Mouse (Mus musculus): ENCODE measurements around the gene Cacna1c. TPM values are rescaled to one million over a fixed set of nuclear protein-coding genes. Genes with fewer than 3 reads are reported as not detected.
"Not testable (repeated sequence)": the region's sequence is repeated elsewhere in the genome, so short reads cannot be mapped to it uniquely, and the experiment has no call there.

The Cacna1c gene
- polyA plus RNA-seq, 2 experiments: 8.9 to 29.0 TPM

- no peak for TF ChIP-seq POLR2A (IDR thresholded peaks at IDR 0.05; ENCODE audit: borderline replicate concordance, extremely low read depth, insufficient read depth, insufficient read length)
- ATAC-seq (ENCODE audit: low FRiP score, low read depth) (no peak), DNase-seq (ENCODE audit: low spot score) (no peak)
- no peak overlapping the region for H3K9ac ChIP-seq (ENCODE audit: low read depth, low read length, severe bottlenecking)
- H3K4me1 ChIP-seq (ENCODE audit: control insufficient read depth, insufficient read depth, low read length): no peaks in the 10 kb centered on the region
- H3K36me3 ChIP-seq (ENCODE audit: control insufficient read depth, insufficient read depth, low read length): peaks cover 33% of the 10 kb centered on the region
- H3K27me3 ChIP-seq (ENCODE audit: control insufficient read depth, insufficient read depth, low read length): no peaks in the 10 kb centered on the region
- no peak overlapping the region for H3K4me3 ChIP-seq (replicated peaks; ENCODE audit: low read length)
- WGBS: 90% methylated on average over 5 of the region's 5 CpGs
- no peaks in the 10 kb centered on the region for H3K9me3 ChIP-seq (ENCODE audit: control insufficient read depth, low read length)
- no peak overlapping the region for H3K4me2 ChIP-seq (replicated peaks; ENCODE audit: low read depth, low read length, severe bottlenecking)
- no peak overlapping the region for H3K27ac ChIP-seq (replicated peaks; ENCODE audit: low read depth, low read length)
Measured at GRCm38 (mm10) chr6:119213375-119213774, 17.2 kb upstream of the Cacna1c start.

GRCm38 (mm10) chr6:119206006-119206405 lies 9.8 kb upstream of the Cacna1c start:
- not testable (repeated sequence) for H3K9me3 ChIP-seq (ENCODE audit: control insufficient read depth, low read length); H3K27me3 ChIP-seq (ENCODE audit: control insufficient read depth, insufficient read depth, low read length); H3K4me1 ChIP-seq (ENCODE audit: control insufficient read depth, insufficient read depth, low read length); ATAC-seq (ENCODE audit: low FRiP score, low read depth); DNase-seq (ENCODE audit: low spot score); H3K4me3 ChIP-seq (replicated peaks; ENCODE audit: low read length); H3K27ac ChIP-seq (replicated peaks; ENCODE audit: low read depth, low read length); H3K9ac ChIP-seq (ENCODE audit: low read depth, low read length, severe bottlenecking); H3K4me2 ChIP-seq (replicated peaks; ENCODE audit: low read depth, low read length, severe bottlenecking)
- 87% methylated on average over 7 of the region's 7 CpGs for WGBS
- peaks cover 12% of the 10 kb centered on the region for H3K36me3 ChIP-seq (ENCODE audit: control insufficient read depth, insufficient read depth, low read length)

- TF ChIP-seq POLR2A (IDR thresholded peaks at IDR 0.05; ENCODE audit: borderline replicate concordance, extremely low read depth, insufficient read depth, insufficient read length): no peak
- Histone ChIP-seq H3K4me3 (replicated peaks; ENCODE audit: low read length) (no peak overlapping the region), H3K9ac (ENCODE audit: low read depth, low read length, severe bottlenecking) (no peak overlapping the region), H3K4me2 (replicated peaks; ENCODE audit: low read depth, low read length, severe bottlenecking) (no peak overlapping the region), H3K36me3 (ENCODE audit: control insufficient read depth, insufficient read depth, low read length) (peaks cover 16% of the 10 kb centered on the region), H3K27ac (replicated peaks; ENCODE audit: low read depth, low read length) (no peak overlapping the region), H3K4me1 (ENCODE audit: control insufficient read depth, insufficient read depth, low read length) (no peaks in the 10 kb centered on the region), H3K27me3 (ENCODE audit: control insufficient read depth, insufficient read depth, low read length) (no peaks in the 10 kb centered on the region), H3K9me3 (ENCODE audit: control insufficient read depth, low read length) (no peaks in the 10 kb centered on the region)
- ATAC-seq (ENCODE audit: low FRiP score, low read depth) (no peak), DNase-seq (ENCODE audit: low spot score) (no peak)
- WGBS: 75% methylated on average over 3 of the region's 3 CpGs
Measured at GRCm38 (mm10) chr6:119204915-119205314, 8.7 kb upstream of the Cacna1c start.

GRCm38 (mm10) chr6:119204286-119204685 lies 8.1 kb upstream of the Cacna1c start:
- no peaks in the 10 kb centered on the region for H3K27me3 ChIP-seq (ENCODE audit: control insufficient read depth, insufficient read depth, low read length)
- no peak for TF ChIP-seq POLR2A (IDR thresholded peaks at IDR 0.05; ENCODE audit: borderline replicate concordance, extremely low read depth, insufficient read depth, insufficient read length)
- peaks cover 16% of the 10 kb centered on the region for H3K36me3 ChIP-seq (ENCODE audit: control insufficient read depth, insufficient read depth, low read length)
- WGBS: 91% methylated on average over 7 of the region's 7 CpGs
- H3K27ac ChIP-seq (replicated peaks; ENCODE audit: low read depth, low read length): no peak overlapping the region
- ATAC-seq (ENCODE audit: low FRiP score, low read depth) (no peak), DNase-seq (ENCODE audit: low spot score) (no peak)
- H3K9me3 ChIP-seq (ENCODE audit: control insufficient read depth, low read length): no peaks in the 10 kb centered on the region
- H3K9ac ChIP-seq (ENCODE audit: low read depth, low read length, severe bottlenecking): no peak overlapping the region
- no peak overlapping the region for H3K4me2 ChIP-seq (replicated peaks; ENCODE audit: low read depth, low read length, severe bottlenecking)
- H3K4me1 ChIP-seq (ENCODE audit: control insufficient read depth, insufficient read depth, low read length): 0 out of 2 replicates have a peak, but pooled peaks cover under 1% of the 10 kb centered on the region
- no peak overlapping the region for H3K4me3 ChIP-seq (replicated peaks; ENCODE audit: low read length)

- H3K4me2 ChIP-seq (replicated peaks; ENCODE audit: low read depth, low read length, severe bottlenecking): no peak overlapping the region
- H3K27me3 ChIP-seq (ENCODE audit: control insufficient read depth, insufficient read depth, low read length): no peaks in the 10 kb centered on the region
- H3K9me3 ChIP-seq (ENCODE audit: control insufficient read depth, low read length): no peaks in the 10 kb centered on the region
- no peak for ATAC-seq (ENCODE audit: low FRiP score, low read depth)
- H3K9ac ChIP-seq (ENCODE audit: low read depth, low read length, severe bottlenecking): no peak overlapping the region
- peaks cover 16% of the 10 kb centered on the region for H3K36me3 ChIP-seq (ENCODE audit: control insufficient read depth, insufficient read depth, low read length)
- no peak overlapping the region for H3K4me3 ChIP-seq (replicated peaks; ENCODE audit: low read length)
- WGBS: 97% methylated on average over 4 of the region's 4 CpGs
- DNase-seq (ENCODE audit: low spot score): no peak
- H3K4me1 ChIP-seq (ENCODE audit: control insufficient read depth, insufficient read depth, low read length): peaks cover 8% of the 10 kb centered on the region; the same call in 1 of the 2 replicates
- no peak overlapping the region for H3K27ac ChIP-seq (replicated peaks; ENCODE audit: low read depth, low read length)
- TF ChIP-seq POLR2A (IDR thresholded peaks at IDR 0.05; ENCODE audit: borderline replicate concordance, extremely low read depth, insufficient read depth, insufficient read length): no peak
Measured at GRCm38 (mm10) chr6:119201575-119201974, 5.4 kb upstream of the Cacna1c start.

- no peak overlapping the region for H3K9ac ChIP-seq (ENCODE audit: low read depth, low read length, severe bottlenecking)
- H3K27ac ChIP-seq (replicated peaks; ENCODE audit: low read depth, low read length): no peak overlapping the region
- peaks cover 19% of the 10 kb centered on the region for H3K36me3 ChIP-seq (ENCODE audit: control insufficient read depth, insufficient read depth, low read length)
- ATAC-seq (ENCODE audit: low FRiP score, low read depth): no peak
- no peak for TF ChIP-seq POLR2A (IDR thresholded peaks at IDR 0.05; ENCODE audit: borderline replicate concordance, extremely low read depth, insufficient read depth, insufficient read length)
- H3K4me3 ChIP-seq (replicated peaks; ENCODE audit: low read length): no peak overlapping the region
- peaks cover 8% of the 10 kb centered on the region; the same call in 1 of the 2 replicates for H3K4me1 ChIP-seq (ENCODE audit: control insufficient read depth, insufficient read depth, low read length)
- 55% methylated on average over 5 of the region's 5 CpGs for WGBS
- no peak for DNase-seq (ENCODE audit: low spot score)
- H3K9me3 ChIP-seq (ENCODE audit: control insufficient read depth, low read length): no peaks in the 10 kb centered on the region
- no peaks in the 10 kb centered on the region for H3K27me3 ChIP-seq (ENCODE audit: control insufficient read depth, insufficient read depth, low read length)
- no peak overlapping the region for H3K4me2 ChIP-seq (replicated peaks; ENCODE audit: low read depth, low read length, severe bottlenecking)
Measured at GRCm38 (mm10) chr6:119200362-119200761, 4.1 kb upstream of the Cacna1c start.

Measured in limb, embryonic 14.5 days (tissue).